Mouse (Mus musculus): ENCODE measurements at regions not wholly inside any gene's neighbourhood (a gene's known extent, or its start where the extent isn't known, plus 50 kb on each side); places are given as distances from the start of the nearest gene placed in this dataset.

- DNase-seq (ENCODE audit: extremely low spot score in 1 of 2, low spot score in 1 of 2): no peak
Measured at GRCm38 (mm10) chr14:111553891-111554290, 121.0 kb upstream of the Slitrk5 start.

GRCm38 (mm10) chr14:111569331-111569839 lies 105.5 kb upstream of the Slitrk5 start:
- no peak for DNase-seq (ENCODE audit: extremely low spot score in 1 of 2, low spot score in 1 of 2)

- no peak for DNase-seq (ENCODE audit: extremely low spot score in 1 of 2, low spot score in 1 of 2)
Measured at GRCm38 (mm10) chr14:111577470-111577869, 97.4 kb upstream of the Slitrk5 start.

GRCm38 (mm10) chr14:111583076-111583475 lies 91.8 kb upstream of the Slitrk5 start:
- peak in 1 of 2 experiments; percentile 37 for DNase-seq (ENCODE audit: extremely low spot score in 1 of 2, low spot score in 1 of 2)

- no peak for DNase-seq (ENCODE audit: extremely low spot score in 1 of 2, low spot score in 1 of 2)
Measured at GRCm38 (mm10) chr14:111616824-111617223, 58.1 kb upstream of the Slitrk5 start.

GRCm38 (mm10) chr14:111620821-111621220 lies 54.1 kb upstream of the Slitrk5 start:
- DNase-seq (ENCODE audit: extremely low spot score in 1 of 2, low spot score in 1 of 2): peak; percentile 10 to 29
